Mouse (Mus musculus) liver, embryonic 13.5 days (tissue): ENCODE data around the gene Xpot. TPM values are rescaled to one million over a fixed set of nuclear protein-coding genes. Genes with fewer than 3 reads are reported as not detected.

Source experiments
- ATAC-seq: fragments of 200-750 bp; cut with Nextera tagmentation; 2 replicates; pipeline ENCODE4 v1.8.0; 2017; ENCODE audit warnings: low read depth, mild to moderate bottlenecking, moderate number of reproducible peaks, moderate library complexity
- DNase-seq: peaks from one replicate; pipeline ENCODE4 v3.0.0; 2022
- H3K27ac ChIP-seq: fragments of 300-500 bp; sonication (generic); 2 replicates; pipeline ENCODE4 v1.5.1; 2015; ENCODE audit warnings: moderate library complexity, mild to moderate bottlenecking, inconsistent platforms
- H3K27me3 ChIP-seq: fragments of 300-500 bp; sonication (generic); 2 replicates; pipeline ENCODE4 v1.6.1; 2015; ENCODE audit warnings: mild to moderate bottlenecking, inconsistent platforms
- H3K36me3 ChIP-seq: fragments of 300-500 bp; sonication (generic); 2 replicates; pipeline ENCODE4 v1.6.1; 2015; ENCODE audit warnings: mild to moderate bottlenecking, inconsistent platforms
- H3K4me1 ChIP-seq: fragments of 300-500 bp; sonication (generic); replicated peaks from 2 replicates; pipeline ENCODE4 v1.6.1; 2015; ENCODE audit warnings: inconsistent platforms
- H3K4me2 ChIP-seq: fragments of 300-500 bp; sonication (generic); 2 replicates; pipeline ENCODE4 v1.6.1; 2015; ENCODE audit warnings: inconsistent platforms, mild to moderate bottlenecking, moderate library complexity
- H3K4me3 ChIP-seq: fragments of 300-500 bp; sonication (generic); replicated peaks from 2 replicates; pipeline ENCODE4 v1.5.1; 2015; ENCODE audit warnings: mild to moderate bottlenecking, inconsistent platforms
- H3K9ac ChIP-seq: fragments of 300-500 bp; sonication (generic); 2 replicates; pipeline ENCODE4 v1.6.1; 2015; ENCODE audit warnings: mild to moderate bottlenecking, inconsistent platforms
- H3K9me3 ChIP-seq: fragments of 300-500 bp; sonication (generic); replicated peaks from 2 replicates; pipeline ENCODE4 v1.6.1; 2016; ENCODE audit warnings: inconsistent platforms
- WGBS: fragments of 180-500 bp; shearing (Covaris S2); methylation state at CpG from one replicate; pipeline ENCODE4 v1.1.7; 2015; ENCODE audit not compliant: insufficient replicate concordance; 5-methylcytosine and 5-hydroxymethylcytosine counted together
- microRNA-seq: library from miRNA; unstranded; fragments of <30 nt; microRNA quantifications from one replicate; pipeline ENCODE4, GENCODE M21; 2016
- polyA plus RNA-seq: library from polyadenylated mRNA; unstranded; fragments of >200 nt; fragmentation: Nextera tagmentation; extraction: Ambion mirVana; gene quantifications from 2 replicates; pipeline ENCODE4 v1.2.1, GENCODE M21; 2015

The Xpot gene
- polyA plus RNA-seq, 1 experiment from 2014 or later, result 39.9 TPM

GRCm38 (mm10) chr10:121542156-121542555 lies 84.0 kb downstream of the Xpot start:
- H3K27ac ChIP-seq, result no peak overlapping the region
- peaks cover 7% of the 10 kb centered on the region; the same call in 1 of the 2 replicates for H3K4me1 ChIP-seq
- no peak for DNase-seq
- H3K9me3 ChIP-seq, result no peaks in the 10 kb centered on the region
- 74% methylated on average over 3 of the region's 3 CpGs for WGBS
- H3K27me3 ChIP-seq, result no peaks in the 10 kb centered on the region
- ATAC-seq, result no peak
- H3K4me3 ChIP-seq, result no peak overlapping the region
- H3K36me3 ChIP-seq, result peaks cover 21% of the 10 kb centered on the region
- no peak overlapping the region for H3K9ac ChIP-seq
- no peak overlapping the region for H3K4me2 ChIP-seq

Small RNA genes lying within 50 kb of the gene (microRNA-seq; reads per million reads assigned to microRNA genes)
- not detected for gene Gm24330

Other genes starting within 250 kb of the Xpot start
- 7.4 and 9.5 TPM in 2 replicates for gene Rassf3, start 150.0 kb downstream of the Xpot start, polyA plus RNA-seq
- 18.4 and 22.7 TPM in 2 replicates for gene Tbk1, start 39.5 kb downstream of the Xpot start, polyA plus RNA-seq
- gene D930020B18Rik, start 15.3 kb upstream of the Xpot start, polyA plus RNA-seq, result 0.07 TPM in 1 of 2 replicates, not detected in the other
- gene BC048403, start 113.6 kb upstream of the Xpot start, polyA plus RNA-seq, result 1.6 and 2.3 TPM in 2 replicates